Mouse (Mus musculus): ENCODE data around the gene Gm11213. TPM values are rescaled to one million over a fixed set of nuclear protein-coding genes. Genes with fewer than 3 reads are reported as not detected.

The Gm11213 gene
- polyA plus RNA-seq, 1 experiment from 2014 or later: not detected

GRCm38 (mm10) chr4:63555111-63555510 is 50.0 kb downstream of the Gm11213 start:
- H3K4me3 ChIP-seq (replicated peaks; ENCODE audit: low read length): no peak overlapping the region
- 92% methylated on average over 2 of the region's 2 CpGs for WGBS
- DNase-seq (ENCODE audit: low spot score) (no peak), ATAC-seq (ENCODE audit: low FRiP score) (no peak)
- H3K4me2 ChIP-seq (replicated peaks): no peak overlapping the region
- H3K4me1 ChIP-seq (replicated peaks; ENCODE audit: control insufficient read depth, insufficient read depth, low read length): peaks cover 8% of the 10 kb centered on the region; the same call in 1 of the 2 replicates
- H3K36me3 ChIP-seq (replicated peaks; ENCODE audit: control insufficient read depth, insufficient read depth): peaks cover 43% of the 10 kb centered on the region
- no peak overlapping the region for H3K9ac ChIP-seq
- no peaks in the 10 kb centered on the region; the same call in 1 of the 2 replicates for H3K27me3 ChIP-seq (ENCODE audit: control insufficient read depth, insufficient read depth, low read length)
- H3K9me3 ChIP-seq (ENCODE audit: control insufficient read depth, low read length): no peaks in the 10 kb centered on the region
- H3K27ac ChIP-seq: no peak overlapping the region

- 20% methylated on average over 3 of the region's 3 CpGs for WGBS
- no peak overlapping the region for H3K4me2 ChIP-seq (replicated peaks)
- no peak for DNase-seq (ENCODE audit: low spot score)
- peaks cover 46% of the 10 kb centered on the region for H3K36me3 ChIP-seq (replicated peaks; ENCODE audit: control insufficient read depth, insufficient read depth)
- no peak overlapping the region for H3K27ac ChIP-seq
- H3K4me3 ChIP-seq (replicated peaks; ENCODE audit: low read length): no peak overlapping the region
- no peak for ATAC-seq (ENCODE audit: low FRiP score)
- no peak overlapping the region for H3K9ac ChIP-seq
- H3K27me3 ChIP-seq (ENCODE audit: control insufficient read depth, insufficient read depth, low read length): no peaks in the 10 kb centered on the region; the same call in 1 of the 2 replicates
- H3K9me3 ChIP-seq (ENCODE audit: control insufficient read depth, low read length): no peaks in the 10 kb centered on the region
- peaks cover 8% of the 10 kb centered on the region; the same call in 1 of the 2 replicates for H3K4me1 ChIP-seq (replicated peaks; ENCODE audit: control insufficient read depth, insufficient read depth, low read length)
These were observed 50.4 kb downstream of the Gm11213 start for GRCm38 (mm10) chr4:63554616-63555015.

- WGBS: 14% methylated on average over 4 of the region's 4 CpGs
- no peak overlapping the region for H3K27ac ChIP-seq
These were observed 51.1 kb downstream of the Gm11213 start for GRCm38 (mm10) chr4:63553789-63554576.

GRCm38 (mm10) chr4:63552865-63553264 is 52.2 kb downstream of the Gm11213 start:
- Histone ChIP-seq H3K27me3 (ENCODE audit: control insufficient read depth, insufficient read depth, low read length) (no peaks in the 10 kb centered on the region; the same call in 1 of the 2 replicates), H3K27ac (no peak overlapping the region), H3K36me3 (replicated peaks; ENCODE audit: control insufficient read depth, insufficient read depth) (peaks cover 62% of the 10 kb centered on the region), H3K9me3 (ENCODE audit: control insufficient read depth, low read length) (no peaks in the 10 kb centered on the region), H3K9ac (no peak overlapping the region), H3K4me2 (replicated peaks) (no peak overlapping the region), H3K4me1 (replicated peaks; ENCODE audit: control insufficient read depth, insufficient read depth, low read length) (no peaks in the 10 kb centered on the region; the same call in 1 of the 2 replicates), H3K4me3 (replicated peaks; ENCODE audit: low read length) (no peak overlapping the region)
- no peak for ATAC-seq (ENCODE audit: low FRiP score)
- DNase-seq (ENCODE audit: low spot score): no peak
- WGBS: 86% methylated on average over 1 of the region's 1 CpGs

More at GRCm38 (mm10) chr4:63553789-63554576, 51.1 kb downstream of the Gm11213 start:
- H3K9me3 ChIP-seq (ENCODE audit: control insufficient read depth, low read length): no peaks in the 10 kb centered on the region
- ATAC-seq (ENCODE audit: low FRiP score) (no peak), DNase-seq (ENCODE audit: low spot score) (no peak)
- no peak overlapping the region for H3K4me2 ChIP-seq (replicated peaks)
- peaks cover 52% of the 10 kb centered on the region for H3K36me3 ChIP-seq (replicated peaks; ENCODE audit: control insufficient read depth, insufficient read depth)
- no peak overlapping the region for H3K9ac ChIP-seq
- no peaks in the 10 kb centered on the region; the same call in 1 of the 2 replicates for H3K27me3 ChIP-seq (ENCODE audit: control insufficient read depth, insufficient read depth, low read length)
- no peak overlapping the region for H3K4me3 ChIP-seq (replicated peaks; ENCODE audit: low read length)
- H3K4me1 ChIP-seq (replicated peaks; ENCODE audit: control insufficient read depth, insufficient read depth, low read length): peaks cover 6% of the 10 kb centered on the region; the same call in 1 of the 2 replicates

GRCm38 (mm10) chr4:63550908-63551307 is 54.2 kb downstream of the Gm11213 start:
- H3K36me3 ChIP-seq (replicated peaks; ENCODE audit: control insufficient read depth, insufficient read depth): peaks cover 62% of the 10 kb centered on the region
- DNase-seq (ENCODE audit: low spot score) (no peak), ATAC-seq (ENCODE audit: low FRiP score) (no peak)
- no peak overlapping the region for H3K27ac ChIP-seq
- no peaks in the 10 kb centered on the region for H3K27me3 ChIP-seq (ENCODE audit: control insufficient read depth, insufficient read depth, low read length)
- no peak overlapping the region for H3K4me3 ChIP-seq (replicated peaks; ENCODE audit: low read length)
- WGBS: 91% methylated on average over 3 of the region's 3 CpGs
- H3K9ac ChIP-seq: no peak overlapping the region
- H3K9me3 ChIP-seq (ENCODE audit: control insufficient read depth, low read length): no peaks in the 10 kb centered on the region
- no peak overlapping the region for H3K4me2 ChIP-seq (replicated peaks)
- peaks cover 15% of the 10 kb centered on the region for H3K4me1 ChIP-seq (replicated peaks; ENCODE audit: control insufficient read depth, insufficient read depth, low read length)

- H3K27ac ChIP-seq: no peak overlapping the region
- H3K27me3 ChIP-seq (ENCODE audit: control insufficient read depth, insufficient read depth, low read length): no peaks in the 10 kb centered on the region
- H3K36me3 ChIP-seq (replicated peaks; ENCODE audit: control insufficient read depth, insufficient read depth): peaks cover 52% of the 10 kb centered on the region
- H3K4me1 ChIP-seq (replicated peaks; ENCODE audit: control insufficient read depth, insufficient read depth, low read length): peaks cover 24% of the 10 kb centered on the region
- DNase-seq (ENCODE audit: low spot score): no peak
- no peak overlapping the region for H3K4me3 ChIP-seq (replicated peaks; ENCODE audit: low read length)
- H3K9me3 ChIP-seq (ENCODE audit: control insufficient read depth, low read length): no peaks in the 10 kb centered on the region
- ATAC-seq (ENCODE audit: low FRiP score): no peak
- no peak overlapping the region for H3K4me2 ChIP-seq (replicated peaks)
- WGBS: 82% methylated on average over 3 of the region's 3 CpGs
- H3K9ac ChIP-seq: no peak overlapping the region
These were observed 56.6 kb downstream of the Gm11213 start for GRCm38 (mm10) chr4:63548491-63548890.

DNA sequence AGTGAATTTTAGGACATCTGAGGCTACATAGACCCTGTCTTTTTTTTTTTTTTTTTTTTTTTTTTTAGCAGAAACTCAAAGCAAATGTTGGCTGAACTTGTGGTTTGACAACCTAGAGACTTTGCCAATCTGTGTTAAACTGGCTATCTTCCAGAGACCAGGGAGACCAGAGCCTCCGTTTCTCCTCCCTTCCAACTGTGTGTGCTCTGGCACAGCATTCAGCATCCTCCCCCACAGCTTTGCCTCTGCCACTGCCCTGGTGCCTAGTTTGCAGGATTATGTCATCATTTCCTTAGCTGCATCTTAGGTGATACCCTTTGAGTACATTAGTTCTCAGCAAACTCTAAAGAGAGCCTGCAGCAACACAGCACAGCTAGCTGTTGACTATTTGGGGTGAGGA is 57.3 kb downstream of the Gm11213 start:
- WGBS: 33% methylated on average over 1 of the region's 1 CpGs
- DNase-seq (ENCODE audit: low spot score): no peak
- H3K27ac ChIP-seq: no peak overlapping the region
- no peak overlapping the region for H3K4me3 ChIP-seq (replicated peaks; ENCODE audit: low read length)
- no peak overlapping the region for H3K4me2 ChIP-seq (replicated peaks)
- H3K36me3 ChIP-seq (replicated peaks; ENCODE audit: control insufficient read depth, insufficient read depth): peaks cover 45% of the 10 kb centered on the region
- no peak for ATAC-seq (ENCODE audit: low FRiP score)
- peaks cover 24% of the 10 kb centered on the region for H3K4me1 ChIP-seq (replicated peaks; ENCODE audit: control insufficient read depth, insufficient read depth, low read length)
- H3K9me3 ChIP-seq (ENCODE audit: control insufficient read depth, low read length): no peaks in the 10 kb centered on the region
- no peak overlapping the region for H3K9ac ChIP-seq
- H3K27me3 ChIP-seq (ENCODE audit: control insufficient read depth, insufficient read depth, low read length): no peaks in the 10 kb centered on the region

Other genes with a start within 250 kb of the Gm11213 start
- not detected in 2 replicates for gene Orm3, start 249.1 kb downstream of the Gm11213 start, polyA plus RNA-seq (2014; fragmentation: Nextera tagmentation; extraction: Ambion mirVana)
- not detected in 2 replicates for gene Orm2, start 242.8 kb downstream of the Gm11213 start, polyA plus RNA-seq (2014; fragmentation: Nextera tagmentation; extraction: Ambion mirVana)
- 3.9 and 4.6 TPM in 2 replicates for gene Akna, start 201.9 kb downstream of the Gm11213 start, polyA plus RNA-seq (2014; fragmentation: Nextera tagmentation; extraction: Ambion mirVana)
- 5.8 and 8.0 TPM in 2 replicates for gene Whrn, start 109.3 kb downstream of the Gm11213 start, polyA plus RNA-seq (2014; fragmentation: Nextera tagmentation; extraction: Ambion mirVana)
- gene Atp6v1g1, start 60.5 kb downstream of the Gm11213 start, polyA plus RNA-seq (2014; fragmentation: Nextera tagmentation; extraction: Ambion mirVana): 409 and 428 TPM in 2 replicates
- gene Tmem268, start 46.5 kb downstream of the Gm11213 start, polyA plus RNA-seq (2014; fragmentation: Nextera tagmentation; extraction: Ambion mirVana): 4.5 and 4.8 TPM in 2 replicates
- not detected in 2 replicates for gene Tex48, start 17.2 kb upstream of the Gm11213 start, polyA plus RNA-seq (2014; fragmentation: Nextera tagmentation; extraction: Ambion mirVana)
- gene Gm11214, start 58.1 kb upstream of the Gm11213 start, polyA plus RNA-seq (2014; fragmentation: Nextera tagmentation; extraction: Ambion mirVana): not detected in 2 replicates
- gene Tnfsf15, start 139.9 kb upstream of the Gm11213 start, polyA plus RNA-seq (2014; fragmentation: Nextera tagmentation; extraction: Ambion mirVana): not detected in 2 replicates